Mouse (Mus musculus): ENCODE data around the gene Cryl1. TPM values are rescaled to one million over a fixed set of nuclear protein-coding genes. Genes with fewer than 3 reads are reported as not detected.

Gene Cryl1
- polyA plus RNA-seq, 1 experiment from 2014 or later: 7.6 TPM

- no peaks in the 10 kb centered on the region for H3K27me3 ChIP-seq (ENCODE audit: control insufficient read depth, insufficient read depth, low read depth, low read length)
- H3K9me3 ChIP-seq (replicated peaks; ENCODE audit: control insufficient read depth, low read length): no peaks in the 10 kb centered on the region
- H3K4me2 ChIP-seq (ENCODE audit: low read depth, low read length): no peak overlapping the region
- ATAC-seq (ENCODE audit: low read depth): no peak
- H3K36me3 ChIP-seq (ENCODE audit: control insufficient read depth, insufficient read depth): no peaks in the 10 kb centered on the region
- 54% methylated on average over 3 of the region's 3 CpGs for WGBS (ENCODE audit: insufficient replicate concordance)
- H3K9ac ChIP-seq (ENCODE audit: low read depth, low read length): no peak overlapping the region
- no peak overlapping the region for H3K4me3 ChIP-seq (ENCODE audit: low read depth, low read length)
- no peaks in the 10 kb centered on the region for H3K4me1 ChIP-seq (ENCODE audit: control insufficient read depth, low read depth, low read length)
- H3K27ac ChIP-seq (ENCODE audit: low read length): no peak overlapping the region
Observed at GRCm38 (mm10) chr14:57248661-57249060, 149.7 kb downstream of the Cryl1 start.

DNA sequence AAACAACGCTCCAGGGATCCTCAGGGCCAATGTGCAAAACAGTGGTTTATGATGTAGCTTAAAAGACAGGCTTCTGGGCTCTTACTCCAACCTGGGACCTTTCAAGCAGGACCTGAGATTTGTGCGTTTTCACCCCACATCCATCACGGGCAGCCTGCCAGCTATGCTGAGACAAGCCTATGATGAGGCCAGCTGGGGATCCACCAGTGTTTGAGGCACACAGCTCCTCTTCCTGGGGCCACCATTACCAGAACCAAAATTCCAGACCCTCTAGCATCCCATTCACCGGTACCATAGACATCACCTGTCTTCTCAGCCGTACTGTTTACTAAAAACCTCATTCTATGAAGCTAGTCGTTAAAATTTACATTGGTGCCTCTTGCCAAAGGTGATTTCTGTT lies 151.8 kb downstream of the Cryl1 start:
- Histone ChIP-seq H3K27me3 (ENCODE audit: control insufficient read depth, insufficient read depth, low read depth, low read length) (no peaks in the 10 kb centered on the region), H3K36me3 (ENCODE audit: control insufficient read depth, insufficient read depth) (no peaks in the 10 kb centered on the region), H3K4me1 (ENCODE audit: control insufficient read depth, low read depth, low read length) (no peaks in the 10 kb centered on the region), H3K9ac (ENCODE audit: low read depth, low read length) (no peak overlapping the region), H3K4me3 (ENCODE audit: low read depth, low read length) (no peak overlapping the region), H3K27ac (ENCODE audit: low read length) (no peak overlapping the region), H3K9me3 (replicated peaks; ENCODE audit: control insufficient read depth, low read length) (no peaks in the 10 kb centered on the region), H3K4me2 (ENCODE audit: low read depth, low read length) (no peak overlapping the region)
- WGBS (ENCODE audit: insufficient replicate concordance): 66% methylated on average over 6 of the region's 6 CpGs
- ATAC-seq (ENCODE audit: low read depth): no peak

- no peak overlapping the region for H3K4me2 ChIP-seq (ENCODE audit: low read depth, low read length)
- H3K9me3 ChIP-seq (replicated peaks; ENCODE audit: control insufficient read depth, low read length): no peaks in the 10 kb centered on the region
- H3K9ac ChIP-seq (ENCODE audit: low read depth, low read length): no peak overlapping the region
- H3K27me3 ChIP-seq (ENCODE audit: control insufficient read depth, insufficient read depth, low read depth, low read length): no peaks in the 10 kb centered on the region
- H3K27ac ChIP-seq (ENCODE audit: low read length): no peak overlapping the region
- H3K4me3 ChIP-seq (ENCODE audit: low read depth, low read length): no peak overlapping the region
- WGBS (ENCODE audit: insufficient replicate concordance): 62% methylated on average over 5 of the region's 5 CpGs
- H3K36me3 ChIP-seq (ENCODE audit: control insufficient read depth, insufficient read depth): no peaks in the 10 kb centered on the region
- ATAC-seq (ENCODE audit: low read depth): no peak
- H3K4me1 ChIP-seq (ENCODE audit: control insufficient read depth, low read depth, low read length): no peaks in the 10 kb centered on the region
Observed at GRCm38 (mm10) chr14:57242978-57243377, 155.4 kb downstream of the Cryl1 start.

DNA sequence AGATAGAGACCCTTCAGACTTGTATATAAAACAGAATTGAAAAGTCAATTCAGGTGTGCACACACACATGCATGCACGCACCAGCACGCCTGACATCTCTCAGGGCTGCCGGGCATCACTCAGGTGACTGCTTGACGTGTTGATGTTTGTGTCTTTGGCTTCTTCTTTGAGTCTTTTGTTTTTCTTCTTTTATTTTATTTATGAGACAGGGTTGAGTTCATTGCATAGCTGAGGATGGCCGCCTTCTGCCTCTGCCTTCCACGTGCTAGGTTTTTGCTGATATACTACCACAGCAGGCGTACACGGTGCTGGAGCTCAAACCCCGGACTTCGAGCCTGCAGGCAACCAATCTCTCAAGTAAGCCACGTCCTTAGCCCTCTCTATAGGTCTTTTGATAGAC lies 163.1 kb downstream of the Cryl1 start:
- Histone ChIP-seq H3K36me3 (ENCODE audit: control insufficient read depth, insufficient read depth) (no peaks in the 10 kb centered on the region), H3K27ac (ENCODE audit: low read length) (no peak overlapping the region), H3K9ac (ENCODE audit: low read depth, low read length) (no peak overlapping the region), H3K4me1 (ENCODE audit: control insufficient read depth, low read depth, low read length) (no peaks in the 10 kb centered on the region), H3K4me2 (ENCODE audit: low read depth, low read length) (no peak overlapping the region), H3K27me3 (ENCODE audit: control insufficient read depth, insufficient read depth, low read depth, low read length) (no peaks in the 10 kb centered on the region), H3K4me3 (ENCODE audit: low read depth, low read length) (no peak overlapping the region), H3K9me3 (replicated peaks; ENCODE audit: control insufficient read depth, low read length) (no peaks in the 10 kb centered on the region)
- WGBS (ENCODE audit: insufficient replicate concordance): 69% methylated on average over 11 of the region's 11 CpGs
- no peak for ATAC-seq (ENCODE audit: low read depth)

DNA sequence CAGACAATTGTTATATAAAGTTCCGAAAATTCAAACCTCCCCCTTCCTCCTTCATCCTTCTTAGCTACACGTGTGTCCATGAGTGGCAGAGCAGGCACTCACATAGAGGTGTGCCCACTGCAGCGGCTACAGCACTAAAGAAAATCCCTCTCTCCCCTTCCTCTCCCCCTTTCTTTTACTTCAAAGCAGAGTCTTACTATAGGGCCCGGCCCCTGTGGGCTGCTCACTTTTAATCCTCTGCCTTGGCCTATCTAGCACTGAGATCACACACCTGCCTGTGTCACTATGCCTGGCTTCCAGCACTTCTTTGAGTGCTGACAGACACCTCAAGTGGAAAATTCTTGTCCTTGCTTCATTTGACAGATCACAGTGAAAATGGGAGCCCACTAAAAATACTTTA lies 163.6 kb downstream of the Cryl1 start:
- Histone ChIP-seq H3K36me3 (ENCODE audit: control insufficient read depth, insufficient read depth) (no peaks in the 10 kb centered on the region), H3K4me3 (ENCODE audit: low read depth, low read length) (no peak overlapping the region), H3K9ac (ENCODE audit: low read depth, low read length) (no peak overlapping the region), H3K4me1 (ENCODE audit: control insufficient read depth, low read depth, low read length) (no peaks in the 10 kb centered on the region), H3K4me2 (ENCODE audit: low read depth, low read length) (no peak overlapping the region), H3K27ac (ENCODE audit: low read length) (no peak overlapping the region), H3K9me3 (replicated peaks; ENCODE audit: control insufficient read depth, low read length) (no peaks in the 10 kb centered on the region), H3K27me3 (ENCODE audit: control insufficient read depth, insufficient read depth, low read depth, low read length) (no peaks in the 10 kb centered on the region)
- WGBS (ENCODE audit: insufficient replicate concordance): 35% methylated on average over 4 of the region's 4 CpGs
- ATAC-seq (ENCODE audit: low read depth): no peak

- no peaks in the 10 kb centered on the region for H3K36me3 ChIP-seq (ENCODE audit: control insufficient read depth, insufficient read depth)
- H3K27me3 ChIP-seq (ENCODE audit: control insufficient read depth, insufficient read depth, low read depth, low read length): no peaks in the 10 kb centered on the region
- no peak for ATAC-seq (ENCODE audit: low read depth)
- no peak overlapping the region for H3K9ac ChIP-seq (ENCODE audit: low read depth, low read length)
- no peaks in the 10 kb centered on the region for H3K9me3 ChIP-seq (replicated peaks; ENCODE audit: control insufficient read depth, low read length)
- no peak overlapping the region for H3K27ac ChIP-seq (ENCODE audit: low read length)
- no peak overlapping the region for H3K4me2 ChIP-seq (ENCODE audit: low read depth, low read length)
- no peak overlapping the region for H3K4me3 ChIP-seq (ENCODE audit: low read depth, low read length)
- 60% methylated on average over 6 of the region's 6 CpGs for WGBS (ENCODE audit: insufficient replicate concordance)
- H3K4me1 ChIP-seq (ENCODE audit: control insufficient read depth, low read depth, low read length): no peaks in the 10 kb centered on the region
Observed at GRCm38 (mm10) chr14:57230264-57231015, 167.9 kb downstream of the Cryl1 start.

Other genes with a start within 250 kb of the Cryl1 start
- gene Ift88, start 25.5 kb upstream of the Cryl1 start, polyA plus RNA-seq (2015; fragmentation: Nextera tagmentation; extraction: Ambion mirVana): 1.2 and 1.4 TPM in 2 replicates
- gene Il17d, start 126.2 kb upstream of the Cryl1 start, polyA plus RNA-seq (2015; fragmentation: Nextera tagmentation; extraction: Ambion mirVana): 0.23 and 0.45 TPM in 2 replicates
- 23.9 and 26.4 TPM in 2 replicates for gene Eef1akmt1, start 173.1 kb upstream of the Cryl1 start, polyA plus RNA-seq (2015; fragmentation: Nextera tagmentation; extraction: Ambion mirVana)